Mouse (Mus musculus): ENCODE measurements around the gene Avl9. TPM values are rescaled to one million over a fixed set of nuclear protein-coding genes. Genes with fewer than 3 reads are reported as not detected.

The Avl9 gene
- polyA plus RNA-seq (2015; fragmentation: Illumina TruSeq; extraction: RNeasy Lipid Tissue Mini Kit (QIAGEN cat#74804); ENCODE audit: insufficient read depth, low read depth, low replicate concordance): 4.7 TPM

DNA sequence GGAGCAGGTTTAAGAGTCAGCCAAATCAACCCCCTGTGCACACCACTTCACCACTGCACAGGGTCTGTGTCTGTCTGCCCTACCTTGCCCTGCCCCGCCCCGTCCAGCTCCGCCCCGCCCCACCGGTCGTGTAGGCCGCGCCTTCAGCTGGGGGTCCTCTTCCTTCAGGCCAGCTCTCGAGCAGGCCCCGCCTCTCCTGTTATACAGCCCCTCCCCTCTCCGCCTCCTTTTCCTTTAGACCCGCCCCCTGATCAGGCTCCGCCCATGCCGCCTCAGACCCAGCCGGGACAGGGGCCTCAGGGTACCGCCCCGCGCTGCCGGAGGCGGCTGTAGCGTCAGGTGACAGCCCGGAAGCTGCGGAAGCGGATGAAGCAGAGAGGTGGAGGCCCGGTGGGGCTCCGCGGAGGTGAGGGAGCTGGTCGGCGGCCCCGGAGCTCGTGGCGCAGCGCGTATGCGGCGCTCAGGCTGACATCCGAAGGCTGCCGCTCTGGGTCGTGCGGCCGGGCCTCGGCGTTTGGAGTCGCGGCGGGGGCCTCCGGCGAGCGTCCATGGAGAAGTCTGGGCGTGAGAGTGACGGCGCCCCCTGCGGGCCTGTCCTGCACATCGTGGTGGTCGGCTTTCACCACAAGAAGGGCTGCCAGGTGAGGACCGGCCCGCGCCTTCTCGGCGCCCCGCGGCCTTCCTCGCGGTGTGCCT, at the start of gene Avl9:
Gene Avl9, plus strand, starts transcription at position 326 of the 696 bp plus-strand sequence.

DNA sequence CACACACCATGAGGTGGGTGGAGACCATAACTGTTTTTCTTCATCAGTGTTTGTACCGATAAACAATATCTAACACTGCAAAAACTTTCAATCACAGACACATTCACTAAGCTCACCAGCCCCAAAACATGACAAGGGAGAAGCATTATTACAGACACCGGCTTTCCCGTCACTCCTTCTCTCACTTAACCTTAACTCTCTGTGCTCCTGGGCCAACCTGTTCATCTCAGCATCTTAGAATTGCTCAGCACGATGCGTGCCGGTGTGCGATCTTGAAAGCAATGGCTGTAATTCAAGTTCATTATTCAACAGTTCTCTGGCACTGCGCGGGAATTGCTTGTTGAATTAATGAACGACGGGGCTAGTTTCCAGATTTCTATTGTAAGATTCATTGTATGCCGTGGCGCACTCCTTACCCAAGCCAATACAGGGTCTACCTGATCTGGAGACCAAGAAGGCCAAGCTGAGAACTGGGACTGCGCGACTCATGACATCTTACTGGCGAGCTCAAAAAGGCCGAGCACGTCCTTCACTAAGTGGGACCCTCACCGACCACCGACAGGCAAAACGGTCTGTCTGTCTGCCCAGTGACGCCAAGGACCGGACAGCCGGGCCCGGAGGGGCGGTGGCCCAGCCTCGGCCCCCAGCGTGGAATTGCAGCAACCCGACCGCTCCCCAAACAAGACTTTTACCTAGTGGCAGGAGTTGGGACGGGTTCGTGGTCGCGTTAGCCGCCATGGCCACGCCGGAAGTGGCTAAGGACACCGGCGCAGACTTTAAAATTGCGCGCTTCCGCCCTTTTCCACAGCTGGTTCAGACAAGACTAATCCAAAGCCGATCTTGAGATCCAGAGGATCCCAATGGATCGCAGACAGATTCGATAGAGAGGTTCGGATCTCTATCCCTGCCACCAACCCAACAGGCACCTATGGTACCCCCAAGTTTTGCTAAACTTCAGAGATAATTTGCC, 10.5 kb upstream of the Avl9 start, which contains the start of gene Lsm5:
Gene Lsm5, minus strand, starts transcription at position 780 of the 970 bp plus-strand sequence.

DNA sequence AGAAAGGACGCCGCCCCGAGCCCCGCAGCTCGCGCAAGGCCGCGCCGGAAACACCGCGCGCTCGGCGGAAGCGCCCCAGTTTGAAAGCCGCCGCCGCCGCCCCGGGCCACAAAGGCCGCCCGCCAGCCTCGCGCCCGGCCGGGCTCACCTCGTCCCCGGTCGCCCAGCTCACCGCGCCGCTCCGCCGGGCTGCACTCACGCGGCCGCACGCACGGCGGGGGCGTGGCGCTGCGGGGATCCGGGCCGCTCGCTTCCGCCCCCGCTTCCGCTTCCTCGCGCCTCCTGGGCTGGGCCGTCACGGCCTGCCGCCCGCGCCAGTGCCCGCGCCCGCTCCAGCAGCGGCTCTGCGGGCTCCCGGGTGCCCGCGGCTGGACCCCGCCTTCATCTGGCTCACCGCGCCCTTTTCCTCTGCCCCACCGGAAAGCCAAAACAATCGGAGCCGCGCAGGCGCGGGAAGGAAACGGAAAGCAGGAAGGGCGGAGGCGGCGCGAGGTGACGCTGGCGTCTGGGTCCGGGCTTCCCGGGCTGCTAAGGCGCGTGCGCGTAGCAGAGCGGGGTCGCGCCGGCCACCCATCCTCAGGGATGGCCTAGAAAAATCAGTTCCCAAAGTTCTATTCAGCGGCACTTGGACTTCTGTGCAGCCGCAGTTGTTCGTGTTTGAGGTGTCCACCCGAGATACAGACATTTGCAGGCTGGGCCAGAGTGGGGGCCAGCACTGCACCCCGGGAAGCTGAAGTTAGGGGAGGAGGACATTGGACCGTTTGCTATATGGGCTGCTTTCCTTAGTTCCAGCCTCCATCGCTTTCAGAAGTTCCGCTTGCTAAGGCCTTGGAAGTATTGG, 82.8 kb downstream of the Avl9 start, which contains the start of gene Kbtbd2:
Gene Kbtbd2, minus strand, starts transcription at position 503 of the 841 bp plus-strand sequence.

Other genes starting within 250 kb of the Avl9 start
- 0.59 TPM for gene Pde1c, start 145.8 kb upstream of the Avl9 start, polyA plus RNA-seq (2015; fragmentation: Illumina TruSeq; extraction: RNeasy Lipid Tissue Mini Kit (QIAGEN cat#74804); ENCODE audit: insufficient read depth, low read depth, low replicate concordance)
- 10.7 TPM for gene Lsm5, start 10.2 kb upstream of the Avl9 start, polyA plus RNA-seq (2015; fragmentation: Illumina TruSeq; extraction: RNeasy Lipid Tissue Mini Kit (QIAGEN cat#74804); ENCODE audit: insufficient read depth, low read depth, low replicate concordance)
- 5.5 TPM for gene Kbtbd2, start 82.9 kb downstream of the Avl9 start, polyA plus RNA-seq (2015; fragmentation: Illumina TruSeq; extraction: RNeasy Lipid Tissue Mini Kit (QIAGEN cat#74804); ENCODE audit: insufficient read depth, low read depth, low replicate concordance)
- 30.1 TPM for gene Fkbp9, start 117.2 kb downstream of the Avl9 start, polyA plus RNA-seq (2015; fragmentation: Illumina TruSeq; extraction: RNeasy Lipid Tissue Mini Kit (QIAGEN cat#74804); ENCODE audit: insufficient read depth, low read depth, low replicate concordance)
- gene Nt5c3, start 209.0 kb downstream of the Avl9 start, polyA plus RNA-seq (2015; fragmentation: Illumina TruSeq; extraction: RNeasy Lipid Tissue Mini Kit (QIAGEN cat#74804); ENCODE audit: insufficient read depth, low read depth, low replicate concordance): 17.4 TPM
- not detected for gene Vmn1r4, start 209.1 kb downstream of the Avl9 start, polyA plus RNA-seq (2015; fragmentation: Illumina TruSeq; extraction: RNeasy Lipid Tissue Mini Kit (QIAGEN cat#74804); ENCODE audit: insufficient read depth, low read depth, low replicate concordance)